Mouse (Mus musculus) heart, postnatal 0 days (tissue): ENCODE data around the gene Ntrk3. TPM values are rescaled to one million over a fixed set of nuclear protein-coding genes. Genes with fewer than 3 reads are reported as not detected.

Source experiments
- ATAC-seq: fragments of 200-750 bp; cut with Nextera tagmentation; 2 replicates; pipeline ENCODE4 v1.8.0; 2017; ENCODE audit warnings: low read depth, moderate number of reproducible peaks, moderate library complexity; ENCODE audit not compliant: insufficient read depth
- DNase-seq: peaks from one replicate; pipeline ENCODE4 v3.0.0-alpha.2; 2016; ENCODE audit warnings: low spot score
- H3K27ac ChIP-seq: fragments of 300-500 bp; sonication (generic); 2 replicates; pipeline ENCODE4 v1.5.1; 2014; ENCODE audit warnings: low read depth, mild to moderate bottlenecking
- H3K27me3 ChIP-seq: fragments of 300-500 bp; sonication (generic); 2 replicates; pipeline ENCODE4 v1.6.1; 2014; ENCODE audit warnings: low read length, mixed read lengths; ENCODE audit not compliant: control insufficient read depth, insufficient read depth
- H3K36me3 ChIP-seq: fragments of 300-500 bp; sonication (generic); replicated peaks from 2 replicates; pipeline ENCODE4 v1.6.1; 2014; ENCODE audit warnings: low read length, mixed read lengths; ENCODE audit not compliant: control insufficient read depth, insufficient read depth
- H3K4me1 ChIP-seq: fragments of 300-500 bp; sonication (generic); 2 replicates; pipeline ENCODE4 v1.6.1; 2014; ENCODE audit warnings: antibody characterized with exemption; ENCODE audit not compliant: control insufficient read depth, insufficient read depth
- H3K4me2 ChIP-seq: fragments of 300-500 bp; sonication (generic); 2 replicates; pipeline ENCODE4 v1.6.1; 2014; ENCODE audit warnings: low read depth, mild to moderate bottlenecking, low read length, moderate library complexity
- H3K4me3 ChIP-seq: fragments of 300-500 bp; sonication (generic); 2 replicates; pipeline ENCODE4 v1.5.1; 2014; ENCODE audit warnings: low read depth, low read length
- H3K9ac ChIP-seq: fragments of 300-500 bp; sonication (generic); replicated peaks from 2 replicates; pipeline ENCODE4 v1.6.1; 2014; ENCODE audit warnings: low read depth, low read length, mixed read lengths
- H3K9me3 ChIP-seq: fragments of 300-500 bp; sonication (generic); replicated peaks from 2 replicates; pipeline ENCODE4 v1.6.1; 2016; ENCODE audit warnings: low read length; ENCODE audit not compliant: control insufficient read depth
- CTCF ChIP-seq: IDR thresholded peaks from 2 replicates; pipeline ENCODE4 v1.5.1; 2016; ENCODE audit warnings: antibody characterized with exemption, control low read depth, low read depth
- EP300 ChIP-seq: IDR thresholded peaks from 2 replicates; pipeline ENCODE4 v1.6.1; 2016; ENCODE audit warnings: antibody characterized with exemption, low read depth
- WGBS: fragments of 180-500 bp; shearing (Covaris S2); extraction: QIAGEN DNeasy Blood & Tissue Kit; methylation state at CpG from one replicate; pipeline ENCODE4 v1.1.7; 2014; 5-methylcytosine and 5-hydroxymethylcytosine counted together
- polyA plus RNA-seq: library from polyadenylated mRNA; unstranded; fragments of >200 nt; fragmentation: Nextera tagmentation; extraction: Ambion mirVana; gene quantifications from 2 replicates; pipeline ENCODE4 v1.2.1, GENCODE M21; 2015
- total RNA-seq: library from RNA; depleted of rRNA; stranded (reverse); fragments of >200 nt; gene quantifications from 2 replicates; pipeline ENCODE4 v1.2.3, GENCODE M21; 2014; ENCODE audit warnings: low replicate concordance

The Ntrk3 gene
- total and polyA plus RNA-seq, 2 experiments from 2014 or later, result 1.1 to 4.2 TPM

- WGBS, result 72% methylated on average over 5 of the region's 5 CpGs
- ATAC-seq, result no peak
- Histone ChIP-seq H3K4me1 (no peaks in the 10 kb centered on the region), H3K36me3 (no peaks in the 10 kb centered on the region), H3K9ac (no peak overlapping the region), H3K4me3 (no peak overlapping the region), H3K27ac (no peak overlapping the region), H3K9me3 (no peaks in the 10 kb centered on the region), H3K4me2 (no peak overlapping the region), H3K27me3 (no peaks in the 10 kb centered on the region)
- TF ChIP-seq CTCF (no peak), EP300 (no peak)
- DNase-seq, result no peak
Observed at GRCm38 (mm10) chr7:78518760-78519363, 218.9 kb downstream of the Ntrk3 start.

GRCm38 (mm10) chr7:78515042-78515609 is 222.7 kb downstream of the Ntrk3 start:
- ATAC-seq (no peak), DNase-seq (no peak)
- Histone ChIP-seq H3K4me1 (no peaks in the 10 kb centered on the region), H3K4me3 (no peak overlapping the region), H3K9ac (no peak overlapping the region), H3K27ac (no peak overlapping the region), H3K36me3 (no peaks in the 10 kb centered on the region), H3K4me2 (no peak overlapping the region), H3K27me3 (no peaks in the 10 kb centered on the region), H3K9me3 (no peaks in the 10 kb centered on the region)
- TF ChIP-seq CTCF (no peak), EP300 (no peak)
- WGBS, result 61% methylated on average over 7 of the region's 7 CpGs

- WGBS, result 35% methylated on average over 2 of the region's 2 CpGs
- Histone ChIP-seq H3K4me2 (no peak overlapping the region), H3K27me3 (no peaks in the 10 kb centered on the region), H3K36me3 (no peaks in the 10 kb centered on the region), H3K4me3 (no peak overlapping the region), H3K27ac (no peak overlapping the region), H3K9me3 (no peaks in the 10 kb centered on the region), H3K9ac (no peak overlapping the region), H3K4me1 (no peaks in the 10 kb centered on the region)
- DNase-seq (no peak), ATAC-seq (peak; percentile 14; the same call in 1 of the 2 replicates)
- TF ChIP-seq EP300, result no peak
Observed at GRCm38 (mm10) chr7:78507032-78507611, 230.7 kb downstream of the Ntrk3 start.

- 65% methylated on average over 5 of the region's 5 CpGs for WGBS
Observed at GRCm38 (mm10) chr7:78500863-78501262, 236.9 kb downstream of the Ntrk3 start.

DNA sequence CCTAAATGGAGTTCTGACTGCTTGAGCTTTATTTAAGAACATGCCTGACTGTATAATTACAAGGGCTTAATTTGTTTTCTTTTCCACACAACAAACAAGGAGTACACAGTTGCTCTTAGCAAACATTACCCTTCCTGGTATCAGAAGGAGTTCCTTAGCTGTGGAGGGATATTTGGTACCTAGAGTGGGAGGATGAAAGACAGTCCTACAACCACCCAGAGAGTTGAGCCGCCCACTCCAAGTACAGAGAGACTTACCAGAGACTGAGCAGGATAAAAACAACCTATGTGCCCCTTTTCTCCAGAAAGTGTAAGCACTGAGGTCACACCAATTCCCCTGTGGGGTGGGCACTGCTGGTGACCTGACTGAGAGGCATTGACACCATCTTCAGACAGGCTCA is 237.8 kb downstream of the Ntrk3 start:
- no peak for ATAC-seq
- no peak for DNase-seq
- Histone ChIP-seq H3K4me2 (no peak overlapping the region), H3K9ac (no peak overlapping the region), H3K9me3 (no peaks in the 10 kb centered on the region), H3K27ac (no peak overlapping the region), H3K36me3 (no peaks in the 10 kb centered on the region), H3K4me3 (no peak overlapping the region), H3K27me3 (no peaks in the 10 kb centered on the region), H3K4me1 (no peaks in the 10 kb centered on the region)
- TF ChIP-seq CTCF (no peak), EP300 (no peak)
- WGBS, result 57% methylated on average over 1 of the region's 1 CpGs

More at GRCm38 (mm10) chr7:78500863-78501262, 236.9 kb downstream of the Ntrk3 start:
- ATAC-seq (no peak), DNase-seq (no peak)
- Histone ChIP-seq H3K9ac (no peak overlapping the region), H3K27me3 (no peaks in the 10 kb centered on the region), H3K27ac (no peak overlapping the region), H3K4me1 (no peaks in the 10 kb centered on the region), H3K4me3 (no peak overlapping the region), H3K4me2 (no peak overlapping the region), H3K9me3 (no peaks in the 10 kb centered on the region), H3K36me3 (no peaks in the 10 kb centered on the region)
- TF ChIP-seq EP300 (no peak), CTCF (no peak)

DNA sequence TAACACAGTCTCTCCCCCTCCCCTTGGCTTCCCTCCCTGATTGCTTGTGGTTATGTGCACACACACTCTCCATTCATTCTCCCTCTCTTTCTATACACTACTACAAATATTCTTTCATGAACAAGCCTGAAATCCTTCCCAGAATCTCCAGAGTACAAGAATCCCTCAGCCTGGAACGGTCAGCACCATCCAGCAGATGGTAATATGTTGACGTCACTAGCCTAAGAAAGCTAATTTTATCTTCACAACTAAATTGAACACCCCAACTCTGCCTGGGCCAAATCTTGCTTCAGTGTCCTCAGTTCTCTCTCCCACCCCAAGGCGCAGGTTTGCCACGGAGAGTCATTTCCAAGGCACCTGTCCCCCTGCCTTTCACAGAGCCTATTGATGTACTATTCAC is 239.5 kb downstream of the Ntrk3 start:
- Histone ChIP-seq H3K36me3 (no peaks in the 10 kb centered on the region), H3K27me3 (no peaks in the 10 kb centered on the region), H3K9me3 (no peaks in the 10 kb centered on the region), H3K4me1 (no peaks in the 10 kb centered on the region), H3K27ac (no peak overlapping the region), H3K9ac (no peak overlapping the region), H3K4me2 (no peak overlapping the region), H3K4me3 (no peak overlapping the region)
- WGBS, result 69% methylated on average over 4 of the region's 4 CpGs
- no peak for ATAC-seq
- TF ChIP-seq EP300, result no peak
- no peak for TF ChIP-seq CTCF
- no peak for DNase-seq
